Mouse (Mus musculus) spleen, adult 2 months (tissue): Measurements from ENCODE around the gene Nxn.

ENCODE experiments used
- CTCF ChIP-seq: fragments of 200-500 bp; IDR thresholded peaks from 2 replicates; pipeline ENCODE4 v1.5.1; 2011; ENCODE audit warnings: mild to moderate bottlenecking, inconsistent platforms; ENCODE audit not compliant: insufficient read depth, insufficient read length, insufficient replicate concordance; ENCODE audit errors: extremely low read depth
- POLR2A ChIP-seq: fragments of 200-500 bp; IDR thresholded peaks from 2 replicates; pipeline ENCODE4 v1.6.1; 2011; ENCODE audit warnings: low read depth, low read length, inconsistent platforms

DNA sequence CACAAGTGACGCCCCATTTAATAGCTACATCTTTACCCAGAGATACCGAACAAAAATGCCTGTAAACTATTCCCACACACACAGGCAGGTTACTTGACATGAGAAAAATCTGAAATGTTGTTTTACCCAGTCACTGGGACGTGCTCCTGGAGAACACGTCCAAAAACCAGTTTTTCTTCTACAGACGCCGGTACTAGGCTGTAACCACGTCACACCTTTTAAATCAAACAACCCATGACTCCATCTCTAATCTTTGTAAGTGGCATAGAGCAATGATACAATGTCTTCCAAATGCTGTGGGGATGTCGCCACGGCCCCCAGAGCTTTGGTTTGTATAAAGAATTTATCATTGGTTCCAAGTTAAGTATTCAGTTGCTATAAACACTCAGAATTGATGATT lies 61.7 kb downstream of the Nxn start:
- no peak for TF ChIP-seq CTCF
- TF ChIP-seq POLR2A = no peak
